Mouse (Mus musculus) heart, embryonic 11.5 days (tissue): Measurements from ENCODE around the gene Dazap2. TPM values are rescaled to one million over a fixed set of nuclear protein-coding genes. Genes with fewer than 3 reads are reported as not detected.
"Not testable (repeated sequence)": the region's sequence is repeated elsewhere in the genome, so short reads cannot be mapped to it uniquely, and the experiment has no call there.

Experiments used
- ATAC-seq: fragments of 200-750 bp; cut with Nextera tagmentation; replicated peaks from 2 replicates; pipeline ENCODE4 v1.8.0; 2017; ENCODE audit warnings: moderate library complexity; ENCODE audit not compliant: insufficient number of reproducible peaks, low FRiP score, low TSS enrichment
- H3K27ac ChIP-seq: fragments of 300-500 bp; sonication (generic); 2 replicates; pipeline ENCODE4 v1.5.1; 2014; ENCODE audit warnings: mild to moderate bottlenecking, low read depth, low read length
- H3K27me3 ChIP-seq: fragments of 300-500 bp; sonication (generic); 2 replicates; pipeline ENCODE4 v1.6.1; 2014; ENCODE audit warnings: mild to moderate bottlenecking, low read length, mixed read lengths; ENCODE audit not compliant: control insufficient read depth, insufficient read depth
- H3K36me3 ChIP-seq: fragments of 300-500 bp; sonication (generic); 2 replicates; pipeline ENCODE4 v1.6.1; 2014; ENCODE audit warnings: mild to moderate bottlenecking, low read length, moderate library complexity, mixed read lengths; ENCODE audit not compliant: control insufficient read depth, insufficient read depth
- H3K4me1 ChIP-seq: fragments of 300-500 bp; sonication (generic); 2 replicates; pipeline ENCODE4 v1.6.1; 2014; ENCODE audit warnings: low read length; ENCODE audit not compliant: control insufficient read depth, insufficient read depth
- H3K4me2 ChIP-seq: fragments of 300-500 bp; sonication (generic); 2 replicates; pipeline ENCODE4 v1.6.1; 2014; ENCODE audit warnings: mild to moderate bottlenecking, moderate library complexity
- H3K4me3 ChIP-seq: fragments of 300-500 bp; sonication (generic); 2 replicates; pipeline ENCODE4 v1.5.1; 2014; ENCODE audit warnings: low read depth, low read length
- H3K9ac ChIP-seq: fragments of 300-500 bp; sonication (generic); 2 replicates; pipeline ENCODE4 v1.6.1; 2014; ENCODE audit warnings: mild to moderate bottlenecking, low read depth, low read length, moderate library complexity
- H3K9me3 ChIP-seq: fragments of 300-500 bp; sonication (generic); replicated peaks from 2 replicates; pipeline ENCODE4 v1.6.1; 2016; ENCODE audit warnings: low read length; ENCODE audit not compliant: control insufficient read depth
- WGBS: fragments of 180-500 bp; shearing (Covaris S2); extraction: QIAGEN DNeasy Blood & Tissue Kit; methylation state at CpG from one replicate; pipeline ENCODE4 v1.1.7; 2014; ENCODE audit not compliant: insufficient replicate concordance; 5-methylcytosine and 5-hydroxymethylcytosine counted together
- polyA plus RNA-seq: library from polyadenylated mRNA; unstranded; fragments of >200 nt; fragmentation: Nextera tagmentation; extraction: Ambion mirVana; gene quantifications from 2 replicates; pipeline ENCODE4 v1.2.1, GENCODE M21; 2014

Dazap2 gene
- polyA plus RNA-seq, 1 experiment from 2014 or later: 233 TPM

GRCm38 (mm10) chr15:100614218-100614995, 742 bp upstream of the Dazap2 start:
- peak overlapping the region; percentile 76 for H3K27ac ChIP-seq
- ATAC-seq: peak; percentile 49
- WGBS: 10% methylated on average over 43 of the region's 43 CpGs

GRCm38 (mm10) chr15:100615825-100616220, 674 bp downstream of the Dazap2 start:
- H3K9me3 ChIP-seq: no peaks in the 10 kb centered on the region
- H3K36me3 ChIP-seq: peaks cover 20% of the 10 kb centered on the region
- H3K4me3 ChIP-seq: peak overlapping the region; percentile 98
- peak; percentile 78 for ATAC-seq
- peak overlapping the region; percentile 81 for H3K4me2 ChIP-seq
- peaks cover 15% of the 10 kb centered on the region for H3K4me1 ChIP-seq
- peak overlapping the region; percentile 97 for H3K27ac ChIP-seq
- peak overlapping the region; percentile 98 for H3K9ac ChIP-seq
- under 1% methylated on average over 36 of the region's 43 CpGs for WGBS
- H3K27me3 ChIP-seq: no peaks in the 10 kb centered on the region

More at GRCm38 (mm10) chr15:100614218-100614995, 742 bp upstream of the Dazap2 start:
- H3K4me1 ChIP-seq: peaks cover 15% of the 10 kb centered on the region
- H3K9ac ChIP-seq: peak overlapping the region; percentile 74
- H3K4me3 ChIP-seq: peak overlapping the region; percentile 98
- H3K27me3 ChIP-seq: peaks cover 3% of the 10 kb centered on the region; the same call in 1 of the 2 replicates
- H3K4me2 ChIP-seq: peak overlapping the region; percentile 81
- H3K36me3 ChIP-seq: peaks cover 18% of the 10 kb centered on the region
- H3K9me3 ChIP-seq: no peaks in the 10 kb centered on the region

- ATAC-seq: no peak
- H3K4me3 ChIP-seq: peak overlapping the region; percentile 98
- peak overlapping the region; percentile 97 for H3K27ac ChIP-seq
- no peaks in the 10 kb centered on the region for H3K9me3 ChIP-seq
- peak overlapping the region; percentile 81 for H3K4me2 ChIP-seq
- H3K36me3 ChIP-seq: peaks cover 20% of the 10 kb centered on the region
- H3K27me3 ChIP-seq: no peaks in the 10 kb centered on the region
- peak overlapping the region; percentile 98 for H3K9ac ChIP-seq
- 2% methylated on average over 19 of the region's 19 CpGs for WGBS
- H3K4me1 ChIP-seq: peaks cover 15% of the 10 kb centered on the region
These were observed 1.1 kb downstream of the Dazap2 start for GRCm38 (mm10) chr15:100616221-100616620.

GRCm38 (mm10) chr15:100619200-100619599, 4.1 kb downstream of the Dazap2 start:
- no peak for ATAC-seq
- no peak overlapping the region for H3K27ac ChIP-seq
- H3K36me3 ChIP-seq: peaks cover 20% of the 10 kb centered on the region
- H3K4me1 ChIP-seq: peaks cover 8% of the 10 kb centered on the region; the same call in 1 of the 2 replicates
- H3K27me3 ChIP-seq: no peaks in the 10 kb centered on the region
- no peaks in the 10 kb centered on the region for H3K9me3 ChIP-seq
- H3K4me3 ChIP-seq: no peak overlapping the region
- no peak overlapping the region for H3K9ac ChIP-seq
- 82% methylated on average over 7 of the region's 7 CpGs for WGBS
- no peak overlapping the region for H3K4me2 ChIP-seq

GRCm38 (mm10) chr15:100621671-100622070, 6.5 kb downstream of the Dazap2 start:
- H3K36me3 ChIP-seq: peaks cover 20% of the 10 kb centered on the region
- H3K4me2 ChIP-seq, H3K9me3 ChIP-seq, H3K4me1 ChIP-seq, H3K27me3 ChIP-seq, H3K27ac ChIP-seq, H3K4me3 ChIP-seq, ATAC-seq, H3K9ac ChIP-seq: not testable (repeated sequence)
- WGBS: 60% methylated on average over 9 of the region's 9 CpGs

GRCm38 (mm10) chr15:100622164-100622563, 7.0 kb downstream of the Dazap2 start:
- Histone ChIP-seq H3K4me1 (no peaks in the 10 kb centered on the region), H3K9me3 (no peaks in the 10 kb centered on the region), H3K9ac (no peak overlapping the region), H3K36me3 (peaks cover 20% of the 10 kb centered on the region), H3K27ac (no peak overlapping the region), H3K4me3 (no peak overlapping the region), H3K4me2 (no peak overlapping the region), H3K27me3 (no peaks in the 10 kb centered on the region)
- WGBS: 90% methylated on average over 7 of the region's 7 CpGs
- ATAC-seq: no peak

- H3K27me3 ChIP-seq: no peaks in the 10 kb centered on the region
- no peak for ATAC-seq
- no peak overlapping the region for H3K9ac ChIP-seq
- H3K36me3 ChIP-seq: peaks cover 8% of the 10 kb centered on the region; the same call in 1 of the 2 replicates
- no peak overlapping the region for H3K4me3 ChIP-seq
- no peak overlapping the region for H3K27ac ChIP-seq
- H3K4me1 ChIP-seq: peaks cover 7% of the 10 kb centered on the region
- WGBS: 83% methylated on average over 9 of the region's 9 CpGs
- H3K4me2 ChIP-seq: no peak overlapping the region
- H3K9me3 ChIP-seq: no peaks in the 10 kb centered on the region
These were observed 8.6 kb downstream of the Dazap2 start for GRCm38 (mm10) chr15:100623754-100624153.

- H3K4me3 ChIP-seq: no peak overlapping the region
- peaks cover 7% of the 10 kb centered on the region for H3K4me1 ChIP-seq
- H3K9ac ChIP-seq: no peak overlapping the region
- no peak overlapping the region for H3K4me2 ChIP-seq
- no peak overlapping the region for H3K27ac ChIP-seq
- H3K27me3 ChIP-seq: no peaks in the 10 kb centered on the region
- no peak for ATAC-seq
- no peaks in the 10 kb centered on the region for H3K9me3 ChIP-seq
- 73% methylated on average over 3 of the region's 3 CpGs for WGBS
- peaks cover 2% of the 10 kb centered on the region; the same call in 1 of the 2 replicates for H3K36me3 ChIP-seq
These were observed 9.3 kb downstream of the Dazap2 start for GRCm38 (mm10) chr15:100624435-100624834.

GRCm38 (mm10) chr15:100627287-100627686, 12.1 kb downstream of the Dazap2 start:
- Histone ChIP-seq H3K4me1 (peaks cover 7% of the 10 kb centered on the region), H3K4me2 (peak overlapping the region; percentile 37), H3K27ac (no peak overlapping the region), H3K27me3 (no peaks in the 10 kb centered on the region), H3K4me3 (no peak overlapping the region), H3K36me3 (no peaks in the 10 kb centered on the region), H3K9me3 (no peaks in the 10 kb centered on the region), H3K9ac (no peak overlapping the region)
- ATAC-seq: no peak
- whole genome bisulfite sequencing: 15% methylated on average over 10 of the region's 10 CpGs
